Mouse (Mus musculus): ENCODE results near the gene Spib. TPM values are rescaled to one million over a fixed set of nuclear protein-coding genes. Genes with fewer than 3 reads are reported as not detected.

Spib gene
- polyA plus RNA-seq, 1 experiment from 2014 or later: 0.25 TPM

DNA sequence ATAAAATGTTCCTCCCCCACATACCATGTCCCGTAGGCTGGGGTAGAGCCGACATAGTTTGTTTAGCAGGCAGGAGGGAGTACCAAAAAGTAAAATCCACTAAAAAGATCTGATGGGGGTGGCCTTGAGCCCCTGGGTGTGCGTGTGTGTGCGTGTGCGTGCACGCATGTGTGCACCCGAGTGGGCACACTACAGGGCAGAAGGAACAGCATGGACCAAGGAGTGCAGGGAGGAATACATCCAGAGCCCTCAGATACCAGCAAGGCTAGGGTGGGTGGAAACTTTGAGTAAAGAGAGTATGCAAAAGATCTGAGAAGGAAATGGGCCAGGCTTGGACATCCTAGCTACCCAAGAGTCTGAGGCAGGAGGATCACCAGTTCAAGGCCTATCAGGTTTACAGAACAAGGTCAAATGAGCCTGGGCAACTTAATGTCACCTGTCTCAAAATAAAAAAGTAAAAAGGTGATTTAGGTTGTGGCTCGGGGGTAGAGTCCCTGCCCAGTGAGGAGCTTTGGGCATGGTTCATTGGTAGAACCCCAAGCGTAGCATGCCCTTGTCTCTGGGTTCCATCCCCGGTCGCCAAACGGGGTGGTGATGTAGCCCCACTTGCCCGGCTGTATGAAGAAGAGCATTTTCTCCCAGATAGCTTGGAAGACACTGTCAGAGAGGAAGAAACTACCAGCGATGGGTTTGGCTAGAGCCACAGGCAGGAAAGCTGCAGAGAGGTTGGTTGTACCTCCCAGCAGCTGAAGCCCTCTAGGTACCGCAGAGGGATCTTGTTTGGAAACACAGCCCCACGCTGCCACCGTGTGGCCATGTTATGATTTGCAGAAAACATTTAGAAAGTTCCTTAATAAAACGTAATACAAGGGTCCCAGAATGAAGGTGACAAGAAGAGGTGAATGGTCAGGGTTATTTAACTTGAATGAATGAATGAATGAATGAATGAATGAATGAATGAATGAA lies 28.8 kb upstream of the Spib start:
- no peak overlapping the region for H3K4me2 ChIP-seq (replicated peaks)

DNA sequence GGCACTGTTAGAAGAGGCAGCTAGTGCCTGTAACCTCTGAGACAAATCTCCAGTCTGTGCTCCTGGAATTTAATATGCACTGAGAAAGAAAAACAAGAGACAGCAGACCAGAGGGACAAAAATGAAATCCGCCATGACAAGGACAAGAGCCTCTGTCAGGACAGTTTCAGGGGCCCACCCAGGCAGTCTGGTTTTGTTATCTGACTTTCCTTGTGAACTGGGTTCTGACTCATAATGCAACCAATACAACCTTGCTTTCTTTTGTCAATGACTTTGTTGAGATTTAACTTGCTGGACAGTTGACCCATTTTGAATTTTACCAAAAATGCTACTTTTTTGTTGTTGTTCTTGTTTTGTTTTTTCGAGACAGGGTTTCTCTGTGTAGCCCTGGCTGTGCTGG lies 25.8 kb upstream of the Spib start:
- Histone ChIP-seq H3K4me2 (replicated peaks) (no peak overlapping the region), H3K9ac (no peak overlapping the region), H3K4me1 (peaks cover 9% of the 10 kb centered on the region), H3K27me3 (no peaks in the 10 kb centered on the region; the same call in 1 of the 2 replicates), H3K27ac (no peak overlapping the region), H3K9me3 (no peaks in the 10 kb centered on the region), H3K4me3 (no peak overlapping the region), H3K36me3 (no peaks in the 10 kb centered on the region)
- ATAC-seq (ENCODE audit: low FRiP score, low read depth): no peak
- 68% methylated on average over 2 of the region's 2 CpGs for WGBS

More for the DNA sequence above, 28.8 kb upstream of the Spib start:
- no peaks in the 10 kb centered on the region; the same call in 1 of the 2 replicates for H3K27me3 ChIP-seq
- 54% methylated on average over 18 of the region's 18 CpGs for WGBS
- no peak overlapping the region for H3K27ac ChIP-seq
- no peaks in the 10 kb centered on the region for H3K9me3 ChIP-seq
- H3K4me1 ChIP-seq: no peaks in the 10 kb centered on the region
- H3K36me3 ChIP-seq: no peaks in the 10 kb centered on the region
- peak overlapping the region; percentile 6; the same call in 1 of the 2 replicates for H3K9ac ChIP-seq
- ATAC-seq (ENCODE audit: low FRiP score, low read depth): peak; percentile 48
- H3K4me3 ChIP-seq: no peak overlapping the region

DNA sequence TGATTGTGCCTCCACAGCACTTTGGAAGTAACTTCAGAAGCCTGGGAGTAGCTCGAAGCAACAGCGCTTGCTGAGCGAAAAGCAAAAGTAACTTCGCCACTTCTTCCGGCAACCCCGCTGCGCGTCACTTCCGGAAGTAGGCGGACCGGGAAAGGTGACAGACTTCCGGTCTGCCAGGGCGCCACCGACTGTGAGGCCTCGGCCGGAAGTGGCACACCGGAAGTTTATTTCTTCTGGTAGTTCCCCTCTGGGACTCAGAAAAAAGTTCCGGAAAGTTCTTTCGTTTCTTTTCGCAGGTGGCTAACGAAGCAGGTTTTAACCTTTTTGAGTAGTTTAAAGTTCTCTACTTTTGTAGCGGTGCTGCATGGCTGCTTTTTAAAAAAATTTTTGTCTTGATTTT lies 22.0 kb upstream of the Spib start, which contains the start of gene Nr1h2:
TSS of gene Nr1h2 (minus strand) at position 126 of the 400 bp plus-strand sequence.
- peak; percentile 84 for ATAC-seq (ENCODE audit: low FRiP score, low read depth)
- WGBS: under 1% methylated on average over 22 of the region's 22 CpGs
- H3K36me3 ChIP-seq: peaks cover 32% of the 10 kb centered on the region
- H3K9ac ChIP-seq: peak within 1 kb of the TSS; percentile 73
- peak within 1 kb of the TSS; percentile 69 for H3K4me2 ChIP-seq (replicated peaks)
- H3K4me1 ChIP-seq: peaks cover 13% of the 10 kb centered on the region
- H3K27me3 ChIP-seq: no peaks in the 10 kb centered on the region
- peak within 1 kb of the TSS; percentile 98 for H3K27ac ChIP-seq
- H3K4me3 ChIP-seq: peak within 1 kb of the TSS; percentile 91
- no peaks in the 10 kb centered on the region for H3K9me3 ChIP-seq

DNA sequence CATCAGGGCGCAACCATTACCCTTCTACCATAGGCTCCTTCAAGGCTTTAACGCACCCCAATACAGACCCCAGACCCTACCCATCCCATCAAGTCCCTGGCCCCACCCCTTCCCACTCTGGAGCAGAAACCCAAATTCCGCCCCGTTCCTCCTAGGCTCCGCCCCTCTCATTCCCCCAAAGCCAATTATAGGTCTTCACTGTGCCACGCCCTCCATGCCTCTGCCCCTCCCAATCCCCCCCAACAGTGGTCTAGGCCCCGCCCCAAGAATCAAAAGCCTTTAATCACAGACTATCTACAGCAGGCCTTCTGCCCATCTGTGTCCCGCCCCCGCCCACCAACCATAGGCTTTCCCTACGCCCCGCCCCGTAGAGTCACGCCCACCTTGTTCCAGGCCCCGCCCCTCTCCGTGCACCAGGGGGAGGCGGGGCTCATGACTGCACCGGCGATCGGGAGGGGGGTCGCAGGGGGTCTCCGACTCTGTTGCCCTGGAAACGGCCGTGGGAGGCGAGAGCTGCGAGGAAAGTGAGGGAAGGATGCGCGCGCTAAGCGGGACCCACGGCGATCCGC lies 21.4 kb upstream of the Spib start:
- peak overlapping the region; percentile 73 for H3K9ac ChIP-seq
- no peaks in the 10 kb centered on the region for H3K9me3 ChIP-seq
- H3K27ac ChIP-seq: peak overlapping the region; percentile 98
- H3K27me3 ChIP-seq: no peaks in the 10 kb centered on the region
- peak overlapping the region; percentile 69 for H3K4me2 ChIP-seq (replicated peaks)
- under 1% methylated on average over 32 of the region's 32 CpGs for WGBS
- peaks cover 32% of the 10 kb centered on the region for H3K36me3 ChIP-seq
- H3K4me3 ChIP-seq: peak overlapping the region; percentile 91
- ATAC-seq (ENCODE audit: low FRiP score, low read depth): peak; percentile 77
- peaks cover 13% of the 10 kb centered on the region for H3K4me1 ChIP-seq

DNA sequence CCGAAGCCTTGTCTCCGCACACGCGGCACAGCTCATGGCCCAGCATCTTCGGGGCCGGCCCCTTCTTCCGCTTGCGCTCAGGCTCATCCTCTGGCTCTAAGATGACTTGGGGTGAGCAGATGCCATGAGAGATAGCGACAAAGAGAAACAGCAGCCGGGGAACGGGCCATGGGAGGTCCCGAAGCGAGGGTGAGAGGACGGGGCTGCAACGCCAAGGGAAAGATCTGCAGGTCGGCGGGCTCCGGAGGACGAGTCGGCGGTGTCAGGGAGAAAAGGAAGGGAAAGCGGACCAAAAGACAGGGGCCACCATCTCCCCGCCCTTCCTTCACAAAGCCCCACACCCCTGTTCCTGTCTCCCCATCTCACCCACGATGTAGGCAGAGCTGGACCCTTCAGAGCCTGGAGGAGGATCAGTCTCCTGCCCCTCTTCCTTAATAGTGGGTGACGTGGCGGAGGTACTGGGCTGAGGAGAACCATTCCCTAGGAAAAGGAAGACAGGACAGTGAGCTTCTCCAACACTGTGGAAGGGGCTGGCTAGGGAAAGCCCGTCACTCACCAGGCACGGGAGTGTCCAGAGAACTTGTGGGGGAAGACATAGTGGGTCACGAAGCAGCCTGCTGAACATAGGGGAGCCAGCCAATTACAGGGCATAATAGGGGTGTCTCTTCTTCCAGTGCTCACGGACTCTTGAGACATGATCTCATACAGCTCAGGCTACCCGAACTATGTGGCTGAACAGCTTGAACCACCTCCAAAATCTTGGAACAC lies 20.5 kb upstream of the Spib start:
- H3K4me2 ChIP-seq (replicated peaks): peak overlapping the region; percentile 69
- H3K36me3 ChIP-seq: peaks cover 32% of the 10 kb centered on the region
- 83% methylated on average over 31 of the region's 31 CpGs for WGBS
- H3K9me3 ChIP-seq: no peaks in the 10 kb centered on the region
- peaks cover 20% of the 10 kb centered on the region for H3K4me1 ChIP-seq
- no peaks in the 10 kb centered on the region for H3K27me3 ChIP-seq
- H3K4me3 ChIP-seq: peak overlapping the region; percentile 91
- ATAC-seq (ENCODE audit: low FRiP score, low read depth): no peak
- H3K9ac ChIP-seq: no peak overlapping the region
- H3K27ac ChIP-seq: peak overlapping the region; percentile 98; the same call in 1 of the 2 replicates

DNA sequence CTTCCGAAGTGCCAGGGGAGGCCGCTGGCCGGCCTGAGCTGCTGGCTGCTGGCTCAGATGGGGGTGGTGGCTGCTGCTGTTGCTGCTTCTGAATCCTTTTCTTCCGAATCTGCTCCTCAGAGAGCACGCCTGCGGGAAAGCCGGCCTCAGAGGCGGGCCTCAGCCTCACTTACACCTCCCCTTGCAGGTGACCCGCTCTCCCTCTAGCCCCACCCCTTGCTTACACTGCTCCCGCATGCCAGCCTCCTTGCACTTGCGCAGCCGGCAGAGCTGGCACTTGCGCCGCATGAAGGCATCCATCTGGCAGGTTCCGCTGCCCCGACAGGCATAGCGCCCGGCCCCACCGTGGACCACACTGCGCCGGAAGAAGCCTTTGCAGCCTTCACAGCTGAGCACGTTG lies 19.9 kb upstream of the Spib start:
- Histone ChIP-seq H3K4me1 (peaks cover 26% of the 10 kb centered on the region), H3K4me3 (no peak overlapping the region), H3K9me3 (no peaks in the 10 kb centered on the region), H3K27me3 (no peaks in the 10 kb centered on the region), H3K36me3 (peaks cover 32% of the 10 kb centered on the region), H3K27ac (no peak overlapping the region), H3K9ac (no peak overlapping the region), H3K4me2 (replicated peaks) (no peak overlapping the region)
- ATAC-seq (ENCODE audit: low FRiP score, low read depth): no peak
- WGBS: 79% methylated on average over 22 of the region's 22 CpGs

DNA sequence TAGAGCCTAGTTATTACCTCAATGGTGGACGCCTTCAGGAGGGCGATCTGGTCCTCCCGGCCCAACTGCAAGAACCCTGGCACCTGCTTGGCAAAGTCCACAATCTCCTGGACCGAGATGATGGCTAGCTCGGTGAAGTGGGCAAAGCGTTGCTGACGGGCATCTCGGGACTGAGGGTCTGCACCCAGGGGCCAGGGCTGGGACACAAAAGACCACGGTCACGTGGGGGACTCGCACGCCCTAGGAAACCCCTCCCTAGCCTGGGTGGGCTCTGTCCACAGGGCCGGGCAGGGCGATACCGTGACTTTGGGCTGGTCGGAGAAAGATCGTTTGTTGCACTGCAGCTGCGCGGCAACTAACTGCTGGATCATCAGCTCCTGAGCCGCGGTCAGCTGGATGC lies 19.4 kb upstream of the Spib start:
- WGBS: 90% methylated on average over 21 of the region's 21 CpGs
- no peak overlapping the region for H3K27ac ChIP-seq
- H3K4me1 ChIP-seq: peaks cover 26% of the 10 kb centered on the region
- H3K36me3 ChIP-seq: peaks cover 34% of the 10 kb centered on the region
- no peak overlapping the region for H3K4me3 ChIP-seq
- H3K9me3 ChIP-seq: 0 out of 2 replicates have a peak, but pooled peaks cover under 1% of the 10 kb centered on the region
- no peak overlapping the region for H3K4me2 ChIP-seq (replicated peaks)
- ATAC-seq (ENCODE audit: low FRiP score, low read depth): no peak
- no peaks in the 10 kb centered on the region for H3K27me3 ChIP-seq
- no peak overlapping the region for H3K9ac ChIP-seq

DNA sequence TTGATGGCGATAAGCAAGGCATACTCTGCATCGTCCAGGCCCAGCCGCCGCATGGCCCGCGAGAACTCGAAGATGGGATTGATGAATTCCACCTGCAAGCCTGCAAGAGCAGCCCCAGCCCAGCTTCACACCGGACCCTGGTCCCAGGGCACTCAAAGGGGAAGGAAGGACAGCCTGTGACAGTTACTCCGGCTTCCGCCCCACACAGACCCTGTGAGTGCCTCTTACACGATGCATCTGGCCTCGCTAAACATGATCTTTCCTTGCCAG lies 18.5 kb upstream of the Spib start:
- Histone ChIP-seq H3K36me3 (peaks cover 42% of the 10 kb centered on the region), H3K4me1 (peaks cover 26% of the 10 kb centered on the region), H3K9ac (0 out of 2 replicates have a peak overlapping the region, but pooled peaks have one; percentile 19), H3K4me3 (no peak overlapping the region), H3K9me3 (peaks cover 5% of the 10 kb centered on the region; the same call in 1 of the 2 replicates), H3K4me2 (replicated peaks) (no peak overlapping the region), H3K27ac (no peak overlapping the region), H3K27me3 (no peaks in the 10 kb centered on the region)
- WGBS: 96% methylated on average over 12 of the region's 12 CpGs
- no peak for ATAC-seq (ENCODE audit: low FRiP score, low read depth)

DNA sequence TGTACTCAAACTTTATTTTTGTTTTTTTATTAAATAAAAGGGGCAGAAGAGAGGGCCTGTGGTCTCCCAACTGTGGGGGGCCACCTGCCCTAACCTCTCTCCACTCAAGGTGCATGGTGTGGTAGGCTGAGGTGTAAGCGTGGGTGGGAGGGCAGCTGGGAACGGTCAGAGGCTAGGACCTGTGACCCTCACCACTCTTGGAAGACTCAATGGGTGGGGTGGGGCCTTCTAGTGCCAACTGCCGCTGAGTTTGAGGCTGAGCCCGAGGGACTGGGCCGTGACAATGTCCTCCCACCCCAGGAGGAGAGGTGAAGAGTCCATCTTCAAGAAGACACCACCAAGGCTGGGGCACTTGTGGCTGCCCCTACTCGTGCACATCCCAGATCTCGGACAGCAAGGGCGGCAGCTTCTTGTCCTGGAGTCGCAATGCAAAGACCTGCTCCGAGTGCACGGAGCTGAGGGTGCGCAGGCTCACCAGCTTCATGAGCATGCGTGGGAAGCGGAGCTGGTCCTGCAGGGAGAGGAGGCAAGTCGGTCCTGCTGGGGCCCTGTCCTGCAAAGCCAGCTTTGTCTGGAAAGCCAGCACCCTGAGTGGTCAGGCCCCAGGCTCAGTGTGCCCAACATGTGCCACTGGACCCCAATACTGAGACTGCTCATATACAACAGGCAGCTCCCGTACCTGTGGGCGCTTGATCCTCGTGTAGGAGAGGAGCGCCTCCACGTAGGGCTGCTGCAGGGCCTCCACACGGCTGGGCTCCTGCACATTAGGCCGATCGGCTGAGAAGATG lies 17.9 kb upstream of the Spib start:
- ATAC-seq (ENCODE audit: low FRiP score, low read depth): no peak
- Histone ChIP-seq H3K4me3 (no peak overlapping the region), H3K27me3 (no peaks in the 10 kb centered on the region), H3K27ac (no peak overlapping the region), H3K9ac (no peak overlapping the region), H3K36me3 (peaks cover 44% of the 10 kb centered on the region), H3K9me3 (peaks cover 5% of the 10 kb centered on the region; the same call in 1 of the 2 replicates), H3K4me2 (replicated peaks) (no peak overlapping the region), H3K4me1 (peaks cover 26% of the 10 kb centered on the region)
- 93% methylated on average over 23 of the region's 23 CpGs for WGBS

DNA sequence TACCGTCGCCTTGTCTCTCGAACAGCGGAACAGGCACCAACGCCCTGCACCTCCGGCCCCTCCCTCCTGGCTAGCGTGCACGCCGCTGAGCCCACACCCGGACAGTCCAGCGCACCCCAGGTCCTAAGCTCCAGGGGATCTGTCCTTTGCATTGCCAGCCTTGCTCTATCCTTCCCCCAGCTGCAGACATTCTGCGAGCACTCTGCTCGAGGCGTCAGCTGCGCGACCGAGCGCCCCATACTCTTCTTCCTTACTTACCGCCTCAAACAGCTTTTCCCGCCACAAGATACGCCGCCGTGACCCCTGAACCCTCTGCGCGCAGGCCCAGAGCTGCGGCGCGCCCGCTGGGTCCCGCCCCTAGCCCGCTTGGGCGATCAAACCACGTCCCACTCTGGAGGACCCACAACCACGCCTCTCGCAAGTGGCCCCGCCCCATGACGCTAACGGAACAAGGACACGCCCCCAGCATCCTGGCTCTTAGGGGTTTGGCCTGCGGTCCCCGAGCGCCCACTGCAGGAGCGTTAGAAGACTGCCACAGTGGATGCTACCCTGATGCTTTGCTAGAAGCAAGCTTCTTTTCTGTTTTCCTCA lies 16.7 kb upstream of the Spib start, which contains the start of gene Pold1:
TSS of gene Pold1 (minus strand) at position 353 of the 591 bp plus-strand sequence.
- peak; percentile 93 for ATAC-seq (ENCODE audit: low FRiP score, low read depth)
- H3K9me3 ChIP-seq: peaks cover 5% of the 10 kb centered on the region; the same call in 1 of the 2 replicates
- peaks cover 22% of the 10 kb centered on the region for H3K4me1 ChIP-seq
- H3K4me3 ChIP-seq: peak within 1 kb of the TSS; percentile 66
- WGBS: under 1% methylated on average over 43 of the region's 43 CpGs
- H3K36me3 ChIP-seq: peaks cover 44% of the 10 kb centered on the region
- H3K27me3 ChIP-seq: no peaks in the 10 kb centered on the region
- H3K4me2 ChIP-seq (replicated peaks): peak within 1 kb of the TSS; percentile 85
- peak within 1 kb of the TSS; percentile 78 for H3K9ac ChIP-seq
- H3K27ac ChIP-seq: peak within 1 kb of the TSS; percentile 83

DNA sequence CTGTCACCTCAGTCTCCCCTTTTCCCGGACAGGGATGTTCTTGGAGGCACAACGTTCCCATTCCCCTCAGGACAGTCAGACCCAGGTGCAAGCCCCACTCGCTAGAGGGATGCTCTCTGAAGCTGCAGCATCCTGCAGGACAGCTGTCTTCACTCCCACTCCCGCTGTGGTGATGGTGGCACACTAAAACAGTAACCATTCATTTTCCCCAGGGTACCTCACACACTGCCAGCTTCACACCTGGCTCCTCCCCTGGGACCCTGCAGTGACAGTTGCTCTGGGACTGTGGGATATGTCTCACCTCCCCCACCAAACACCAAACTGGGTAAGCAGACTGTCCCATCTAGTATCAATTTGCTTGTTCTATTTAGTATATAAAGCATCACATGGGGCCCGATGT lies 15.9 kb upstream of the Spib start:
- H3K4me2 ChIP-seq (replicated peaks): peak overlapping the region; percentile 85
- H3K4me3 ChIP-seq: peak overlapping the region; percentile 66
- H3K9me3 ChIP-seq: peaks cover 5% of the 10 kb centered on the region; the same call in 1 of the 2 replicates
- ATAC-seq (ENCODE audit: low FRiP score, low read depth): no peak
- H3K4me1 ChIP-seq: peaks cover 17% of the 10 kb centered on the region
- no peak overlapping the region; the same call in 1 of the 2 replicates for H3K27ac ChIP-seq
- WGBS: 27% methylated on average over 5 of the region's 5 CpGs
- no peaks in the 10 kb centered on the region for H3K27me3 ChIP-seq
- peaks cover 47% of the 10 kb centered on the region for H3K36me3 ChIP-seq
- H3K9ac ChIP-seq: peak overlapping the region; percentile 78

Data from limb, embryonic 13.5 days (tissue).